Mouse (Mus musculus): Measurements from ENCODE around the gene Xk. TPM values are rescaled to one million over a fixed set of nuclear protein-coding genes. Genes with fewer than 3 reads are reported as not detected.

Xk gene
- polyA plus RNA-seq (2015; fragmentation: Nextera tagmentation; extraction: Ambion mirVana) = 5.2 and 5.7 TPM in 2 replicates

DNA sequence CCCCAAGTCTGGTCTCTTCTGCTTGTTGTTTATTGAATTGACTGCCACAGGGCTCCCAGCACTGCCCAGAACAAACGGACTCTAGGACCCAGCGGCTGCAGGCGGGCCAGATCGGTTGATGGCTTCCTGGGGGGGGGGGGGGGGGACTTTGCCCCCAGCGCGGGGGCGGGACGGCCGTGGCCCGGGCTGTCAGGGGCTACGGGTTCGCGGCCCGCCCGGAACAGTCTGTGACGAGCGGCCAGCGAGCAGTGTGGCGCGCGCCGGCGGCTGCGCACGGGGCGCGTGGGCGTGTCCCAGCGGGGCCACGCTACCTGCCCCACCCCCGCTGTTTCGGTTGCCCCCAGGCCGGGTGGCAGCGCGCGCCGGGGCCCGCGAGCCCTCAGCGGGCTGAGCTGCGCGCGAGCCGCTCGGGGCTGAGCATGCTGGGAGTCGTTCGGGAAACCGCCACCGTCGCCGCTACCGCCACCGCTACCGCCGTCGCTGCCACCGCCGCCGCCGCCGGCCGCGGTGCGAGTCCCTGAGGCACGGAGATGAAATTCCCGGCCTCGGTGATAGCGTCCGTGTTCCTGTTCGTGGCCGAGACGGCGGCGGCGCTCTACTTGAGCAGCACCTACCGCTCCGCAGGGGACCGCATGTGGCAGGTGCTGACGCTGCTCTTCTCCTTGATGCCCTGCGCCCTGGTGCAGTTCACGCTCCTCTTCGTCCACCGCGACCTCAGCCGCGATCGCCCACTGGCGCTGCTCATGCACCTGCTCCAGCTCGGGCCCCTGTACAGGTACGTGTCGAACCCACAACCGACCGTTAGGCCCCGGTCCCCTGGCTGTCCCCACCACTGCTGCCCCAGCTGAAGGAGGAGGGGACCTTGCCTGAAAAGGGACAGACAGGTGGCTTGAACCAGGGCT lies at the start of gene Xk:
Gene Xk (plus strand): TSS at position 297 of the 902 bp plus-strand sequence.
- Histone ChIP-seq H3K9ac (replicated peaks) (peak within 1 kb of the TSS; percentile 45), H3K4me2 (peak within 1 kb of the TSS; percentile 55), H3K9me3 (replicated peaks) (no peaks in the 10 kb centered on the region), H3K27ac (replicated peaks) (peak within 1 kb of the TSS; percentile 63), H3K27me3 (replicated peaks) (no peaks in the 10 kb centered on the region), H3K36me3 (no peaks in the 10 kb centered on the region), H3K4me3 (replicated peaks) (peak within 1 kb of the TSS; percentile 56), H3K4me1 (no peaks in the 10 kb centered on the region)
- WGBS = 11% methylated on average over 44 of the region's 94 CpGs
- peak; percentile 93 for ATAC-seq (ENCODE audit: low FRiP score)

DNA sequence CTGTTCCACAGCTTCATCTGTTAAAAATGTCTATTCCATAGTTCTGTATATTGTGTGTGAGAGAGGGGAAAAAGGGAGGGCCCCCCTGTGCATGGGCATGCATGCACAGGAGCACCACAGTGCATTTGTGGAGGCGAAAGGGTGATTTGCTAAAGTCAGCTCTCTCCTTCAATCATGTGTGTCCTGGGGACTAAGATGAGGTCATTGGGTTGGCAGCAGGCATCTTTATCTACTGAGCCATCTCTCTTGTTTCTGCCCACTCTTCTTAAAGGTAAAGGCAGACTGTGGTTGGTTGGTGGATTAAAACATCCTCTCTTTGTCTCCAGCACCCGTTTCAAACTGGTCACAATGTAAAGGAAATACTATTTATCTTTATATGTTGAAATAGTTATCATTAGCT lies 45.5 kb upstream of the Xk start:
- Histone ChIP-seq H3K4me1 (no peaks in the 10 kb centered on the region), H3K27me3 (replicated peaks) (no peaks in the 10 kb centered on the region), H3K36me3 (no peaks in the 10 kb centered on the region), H3K9me3 (replicated peaks) (no peaks in the 10 kb centered on the region), H3K27ac (replicated peaks) (no peak overlapping the region), H3K4me2 (no peak overlapping the region), H3K9ac (replicated peaks) (no peak overlapping the region), H3K4me3 (replicated peaks) (no peak overlapping the region)
- 80% methylated on average over 2 of the region's 2 CpGs for WGBS
- no peak for ATAC-seq (ENCODE audit: low FRiP score)

DNA sequence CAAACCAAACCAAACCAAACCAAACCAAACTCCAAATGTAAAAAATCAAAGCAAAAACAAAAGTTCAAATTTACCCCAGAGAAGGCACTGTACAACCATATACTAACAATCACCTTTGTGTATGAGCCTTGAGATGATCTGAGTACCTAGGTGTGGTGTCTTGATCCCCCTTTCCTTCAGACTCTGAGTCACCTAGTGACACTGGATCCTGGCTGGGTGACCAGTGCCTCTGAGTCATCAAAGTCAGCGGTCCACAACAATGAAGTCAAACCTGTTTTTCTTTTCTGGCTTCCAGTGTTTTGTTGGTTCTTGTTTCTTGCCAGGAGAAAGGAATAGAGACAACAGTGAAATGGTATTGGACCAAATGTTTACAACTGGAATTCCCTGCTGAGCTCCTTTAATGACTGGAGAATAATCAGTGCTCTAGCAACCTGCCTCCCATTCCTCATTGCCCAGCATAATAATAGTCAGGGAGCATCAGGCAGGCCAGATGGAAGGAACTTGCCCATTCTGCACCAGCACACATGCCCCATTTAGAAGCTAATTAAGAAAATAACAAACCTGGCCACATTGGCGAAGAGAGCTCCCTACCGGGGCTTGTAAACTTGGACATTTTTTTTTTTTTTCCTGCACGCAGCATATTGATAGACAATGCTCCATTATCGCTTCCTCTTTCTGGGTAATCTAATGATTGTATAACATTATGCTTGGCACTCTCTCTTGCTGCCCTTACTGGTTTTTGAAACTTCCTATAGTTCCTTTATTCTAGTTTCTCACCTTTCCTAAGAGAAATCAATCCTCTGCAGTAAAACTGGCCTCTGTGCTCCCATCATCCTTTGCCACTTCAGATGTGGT lies 31.6 kb upstream of the Xk start:
- Histone ChIP-seq H3K4me1 (no peaks in the 10 kb centered on the region), H3K27me3 (replicated peaks) (no peaks in the 10 kb centered on the region), H3K9ac (replicated peaks) (no peak overlapping the region), H3K4me2 (no peak overlapping the region), H3K4me3 (replicated peaks) (no peak overlapping the region), H3K9me3 (replicated peaks) (no peaks in the 10 kb centered on the region), H3K27ac (replicated peaks) (peak overlapping the region; percentile 51; the same call in 1 of the 2 replicates), H3K36me3 (no peaks in the 10 kb centered on the region)
- 57% methylated on average over 5 of the region's 5 CpGs for WGBS
- no peak for ATAC-seq (ENCODE audit: low FRiP score)

DNA sequence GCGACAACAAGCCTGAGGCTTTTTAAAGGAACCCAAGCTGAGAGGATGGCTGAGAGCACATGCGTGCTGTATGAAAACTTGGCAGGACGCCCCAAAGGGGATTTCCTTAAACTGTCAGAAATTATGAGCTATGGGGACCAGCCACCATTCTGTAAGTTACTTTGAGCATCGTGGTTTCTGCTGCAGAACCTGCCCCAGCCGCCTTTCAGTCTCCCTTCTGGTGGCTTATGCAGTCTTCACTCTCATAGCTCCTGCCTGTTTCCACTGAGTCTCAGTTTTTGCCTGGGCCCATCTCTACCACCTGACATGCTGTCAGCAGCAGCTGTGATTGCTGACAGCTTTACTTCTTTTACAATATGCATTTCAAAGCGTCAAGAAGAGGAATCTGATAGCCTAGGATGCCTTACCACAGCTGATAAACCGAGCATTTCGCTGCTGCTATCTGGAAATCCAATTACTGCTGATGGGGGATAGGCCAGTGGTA lies 29.1 kb upstream of the Xk start:
- ATAC-seq (ENCODE audit: low FRiP score) = no peak
- Histone ChIP-seq H3K4me2 (no peak overlapping the region), H3K9me3 (replicated peaks) (no peaks in the 10 kb centered on the region), H3K4me3 (replicated peaks) (no peak overlapping the region), H3K36me3 (no peaks in the 10 kb centered on the region), H3K9ac (replicated peaks) (no peak overlapping the region), H3K27me3 (replicated peaks) (no peaks in the 10 kb centered on the region), H3K4me1 (no peaks in the 10 kb centered on the region), H3K27ac (replicated peaks) (no peak overlapping the region)
- 56% methylated on average over 8 of the region's 8 CpGs for WGBS

DNA sequence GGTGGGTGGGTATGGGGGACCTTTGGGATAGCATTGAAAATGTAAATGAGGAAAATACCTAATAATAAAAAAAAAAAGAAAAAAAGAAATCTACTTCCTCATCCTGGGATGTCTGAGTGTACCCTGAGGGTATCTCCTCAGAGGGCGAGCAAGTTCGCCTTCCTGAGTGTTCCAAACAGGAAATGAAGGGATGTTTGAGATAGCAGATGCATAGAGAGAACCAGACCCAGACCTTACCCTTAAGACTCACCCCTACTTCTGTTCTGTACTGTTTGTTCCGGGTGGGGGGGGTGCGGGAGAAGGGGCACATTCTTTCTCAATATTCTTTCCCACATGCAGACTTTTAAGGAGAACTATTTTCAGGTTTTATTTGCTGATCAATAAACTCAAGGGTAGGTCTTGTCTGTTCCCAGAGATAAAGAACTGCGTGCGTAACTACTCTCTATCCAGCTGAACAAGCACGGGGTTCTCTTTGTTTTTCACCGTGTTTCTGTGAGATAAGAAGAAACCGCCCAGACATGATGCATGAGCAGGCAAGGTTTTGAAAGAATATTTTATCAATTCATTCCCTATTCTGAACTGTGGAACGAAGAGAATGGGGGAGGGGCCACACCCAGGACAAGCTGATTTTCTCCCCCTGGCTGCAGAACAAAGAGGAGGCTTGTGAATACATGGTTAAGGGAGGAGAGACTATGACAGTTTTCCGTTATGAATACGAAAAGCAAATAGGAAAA lies 27.8 kb upstream of the Xk start:
- H3K9ac ChIP-seq (replicated peaks) = no peak overlapping the region
- H3K27me3 ChIP-seq (replicated peaks) = no peaks in the 10 kb centered on the region
- H3K36me3 ChIP-seq = no peaks in the 10 kb centered on the region
- H3K27ac ChIP-seq (replicated peaks) = no peak overlapping the region
- 77% methylated on average over 12 of the region's 12 CpGs for WGBS
- no peak for ATAC-seq (ENCODE audit: low FRiP score)
- no peaks in the 10 kb centered on the region for H3K9me3 ChIP-seq (replicated peaks)
- H3K4me2 ChIP-seq = no peak overlapping the region
- H3K4me1 ChIP-seq = no peaks in the 10 kb centered on the region
- H3K4me3 ChIP-seq (replicated peaks) = no peak overlapping the region

GRCm38 (mm10) chrX:9248911-9249310 lies 23.6 kb upstream of the Xk start:
- ATAC-seq (ENCODE audit: low FRiP score) = no peak
- no peaks in the 10 kb centered on the region for H3K36me3 ChIP-seq
- H3K4me2 ChIP-seq = no peak overlapping the region
- H3K27me3 ChIP-seq (replicated peaks) = no peaks in the 10 kb centered on the region
- 56% methylated on average over 5 of the region's 5 CpGs for WGBS
- no peaks in the 10 kb centered on the region for H3K4me1 ChIP-seq
- no peak overlapping the region for H3K27ac ChIP-seq (replicated peaks)
- no peaks in the 10 kb centered on the region for H3K9me3 ChIP-seq (replicated peaks)
- H3K9ac ChIP-seq (replicated peaks) = no peak overlapping the region
- H3K4me3 ChIP-seq (replicated peaks) = no peak overlapping the region

DNA sequence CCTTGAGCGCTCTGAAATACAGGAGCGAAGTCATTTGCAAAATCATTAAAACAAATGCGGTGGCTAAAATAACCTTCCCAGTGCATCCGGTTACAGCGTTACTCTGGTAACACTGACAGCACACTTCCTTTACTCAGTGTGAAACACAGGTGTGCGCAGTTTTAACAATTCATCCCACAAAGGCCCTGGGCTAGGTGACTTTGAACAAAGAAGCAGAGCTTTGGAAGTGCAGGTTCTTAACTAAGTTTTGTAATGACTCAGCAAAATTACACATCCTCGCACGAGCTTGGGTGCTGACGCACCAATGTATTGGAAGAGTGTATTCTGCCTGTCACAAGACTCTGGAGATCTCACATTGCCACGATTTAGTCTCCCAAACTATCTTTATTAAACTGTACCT lies 18.6 kb upstream of the Xk start:
- no peaks in the 10 kb centered on the region for H3K36me3 ChIP-seq
- no peaks in the 10 kb centered on the region for H3K4me1 ChIP-seq
- no peaks in the 10 kb centered on the region for H3K27me3 ChIP-seq (replicated peaks)
- H3K9me3 ChIP-seq (replicated peaks) = no peaks in the 10 kb centered on the region
- no peak overlapping the region for H3K27ac ChIP-seq (replicated peaks)
- no peak for ATAC-seq (ENCODE audit: low FRiP score)
- no peak overlapping the region for H3K9ac ChIP-seq (replicated peaks)
- WGBS = 81% methylated on average over 10 of the region's 10 CpGs
- H3K4me2 ChIP-seq = no peak overlapping the region
- H3K4me3 ChIP-seq (replicated peaks) = no peak overlapping the region

- Histone ChIP-seq H3K27me3 (replicated peaks) (no peaks in the 10 kb centered on the region), H3K4me2 (no peak overlapping the region), H3K9me3 (replicated peaks) (no peaks in the 10 kb centered on the region), H3K4me3 (replicated peaks) (no peak overlapping the region), H3K9ac (replicated peaks) (no peak overlapping the region), H3K27ac (replicated peaks) (no peak overlapping the region), H3K4me1 (no peaks in the 10 kb centered on the region), H3K36me3 (no peaks in the 10 kb centered on the region)
- no peak for ATAC-seq (ENCODE audit: low FRiP score)
- WGBS = 92% methylated on average over 3 of the region's 3 CpGs
Measured at GRCm38 (mm10) chrX:9254901-9255300, 17.7 kb upstream of the Xk start.

DNA sequence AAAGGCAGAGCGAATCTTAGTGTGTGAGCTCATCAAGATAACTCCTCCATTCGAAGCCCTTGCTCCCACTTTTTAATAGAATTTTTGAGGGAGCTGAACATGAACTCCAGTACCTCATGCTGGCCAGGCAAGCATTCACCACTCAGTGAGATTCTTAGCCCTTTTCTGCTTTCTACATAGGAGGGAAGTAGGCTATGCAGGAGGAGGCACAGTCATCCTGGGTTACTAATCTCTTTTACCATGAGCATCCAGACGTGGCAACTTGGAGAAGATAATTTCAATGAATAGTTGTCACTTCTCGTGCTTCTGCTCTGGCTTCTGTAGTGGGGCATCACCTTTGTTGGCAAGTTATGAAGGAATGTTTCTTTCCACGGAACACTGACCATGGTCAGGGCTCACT lies 15.8 kb upstream of the Xk start, which contains the start of gene Gm14862:
Gene Gm14862 (minus strand): TSS at position 134 of the 400 bp plus-strand sequence.
- ATAC-seq (ENCODE audit: low FRiP score) = no peak
- H3K9ac ChIP-seq (replicated peaks) = no peak within 1 kb of the TSS
- H3K9me3 ChIP-seq (replicated peaks) = no peaks in the 10 kb centered on the region
- H3K36me3 ChIP-seq = no peaks in the 10 kb centered on the region
- H3K4me1 ChIP-seq = no peaks in the 10 kb centered on the region
- H3K27ac ChIP-seq (replicated peaks) = no peak within 1 kb of the TSS
- whole genome bisulfite sequencing = 79% methylated on average over 5 of the region's 5 CpGs
- no peak within 1 kb of the TSS for H3K4me3 ChIP-seq (replicated peaks)
- H3K4me2 ChIP-seq = no peak within 1 kb of the TSS
- H3K27me3 ChIP-seq (replicated peaks) = no peaks in the 10 kb centered on the region

DNA sequence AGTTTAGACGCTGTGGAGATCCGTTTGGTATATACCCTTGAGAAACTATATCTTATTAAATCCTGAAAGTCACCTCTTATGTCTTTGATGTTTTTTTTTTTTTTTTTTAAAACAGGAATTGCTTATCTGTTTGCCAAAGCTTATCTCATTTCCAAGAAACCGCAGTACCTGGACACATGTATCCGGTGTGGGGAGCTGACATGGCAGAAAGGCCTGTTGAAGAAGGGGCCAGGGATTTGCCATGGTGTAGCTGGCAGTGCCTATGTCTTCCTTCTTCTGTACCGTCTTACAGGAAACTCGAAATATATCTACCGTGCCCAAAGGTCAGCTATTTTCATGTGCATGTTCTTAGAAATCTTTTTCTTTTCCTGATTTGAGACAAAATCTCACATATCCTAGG lies 14.7 kb upstream of the Xk start:
- no peak overlapping the region for H3K9ac ChIP-seq (replicated peaks)
- no peaks in the 10 kb centered on the region for H3K27me3 ChIP-seq (replicated peaks)
- H3K4me2 ChIP-seq = no peak overlapping the region
- H3K4me3 ChIP-seq (replicated peaks) = no peak overlapping the region
- no peak overlapping the region for H3K27ac ChIP-seq (replicated peaks)
- WGBS = 91% methylated on average over 7 of the region's 7 CpGs
- no peaks in the 10 kb centered on the region for H3K9me3 ChIP-seq (replicated peaks)
- H3K4me1 ChIP-seq = no peaks in the 10 kb centered on the region
- H3K36me3 ChIP-seq = no peaks in the 10 kb centered on the region
- no peak for ATAC-seq (ENCODE audit: low FRiP score)

GRCm38 (mm10) chrX:9259267-9259666 lies 13.3 kb upstream of the Xk start:
- H3K9ac ChIP-seq (replicated peaks) = no peak overlapping the region
- no peaks in the 10 kb centered on the region for H3K4me1 ChIP-seq
- H3K4me2 ChIP-seq = no peak overlapping the region
- no peak overlapping the region for H3K27ac ChIP-seq (replicated peaks)
- WGBS = 75% methylated on average over 1 of the region's 1 CpGs
- H3K36me3 ChIP-seq = no peaks in the 10 kb centered on the region
- no peak overlapping the region for H3K4me3 ChIP-seq (replicated peaks)
- ATAC-seq (ENCODE audit: low FRiP score) = no peak
- H3K27me3 ChIP-seq (replicated peaks) = no peaks in the 10 kb centered on the region
- no peaks in the 10 kb centered on the region for H3K9me3 ChIP-seq (replicated peaks)

All from neural tube, embryonic 15.5 days (tissue).